Mouse (Mus musculus): Measurements from ENCODE around the gene Ackr3.

- no peak for TF ChIP-seq CTCF (IDR thresholded peaks at IDR 0.05; ENCODE audit: borderline replicate concordance, extremely low read depth, insufficient read depth, insufficient read length)
- no peak for TF ChIP-seq POLR2A (IDR thresholded peaks at IDR 0.05; ENCODE audit: borderline replicate concordance, extremely low read depth, insufficient read depth, insufficient read length, poor library complexity, severe bottlenecking)
Observed at GRCm38 (mm10) chr1:90163161-90163560, 40.6 kb upstream of the Ackr3 start.

Measured in brain, embryonic 14.5 days (tissue).